Mouse (Mus musculus) hindbrain, embryonic 12.5 days (tissue): ENCODE measurements around the gene Hoxb7. TPM values are rescaled to one million over a fixed set of nuclear protein-coding genes. Genes with fewer than 3 reads are reported as not detected.

Experiments used
- ATAC-seq: fragments of 200-750 bp; cut with Nextera tagmentation; 2 replicates; pipeline ENCODE4 v1.8.0; 2017; ENCODE audit warnings: moderate TSS enrichment; ENCODE audit not compliant: low FRiP score
- H3K27ac ChIP-seq: fragments of 300-500 bp; sonication (generic); 2 replicates; pipeline ENCODE4 v1.5.1; 2016; ENCODE audit warnings: mild to moderate bottlenecking
- H3K27me3 ChIP-seq: fragments of 300-500 bp; sonication (generic); 2 replicates; pipeline ENCODE4 v1.6.1; 2016; ENCODE audit warnings: mild to moderate bottlenecking
- H3K36me3 ChIP-seq: fragments of 300-500 bp; sonication (generic); 2 replicates; pipeline ENCODE4 v1.6.1; 2016; ENCODE audit warnings: mild to moderate bottlenecking
- H3K4me1 ChIP-seq: fragments of 300-500 bp; sonication (generic); 2 replicates; pipeline ENCODE4 v1.6.1; 2016
- H3K4me2 ChIP-seq: fragments of 300-500 bp; sonication (generic); replicated peaks from 2 replicates; pipeline ENCODE4 v1.6.1; 2016; ENCODE audit warnings: mild to moderate bottlenecking
- H3K4me3 ChIP-seq: fragments of 300-500 bp; sonication (generic); 2 replicates; pipeline ENCODE4 v1.5.1; 2016; ENCODE audit warnings: mild to moderate bottlenecking
- H3K9ac ChIP-seq: fragments of 300-500 bp; sonication (generic); 2 replicates; pipeline ENCODE4 v1.6.1; 2016; ENCODE audit warnings: mild to moderate bottlenecking, moderate library complexity
- H3K9me3 ChIP-seq: fragments of 300-500 bp; sonication (generic); replicated peaks from 2 replicates; pipeline ENCODE4 v1.6.1; 2016; ENCODE audit warnings: mild to moderate bottlenecking
- WGBS: fragments of 180-500 bp; shearing (Covaris S2); methylation state at CpG from one replicate; pipeline ENCODE4 v1.1.7; 2016; 5-methylcytosine and 5-hydroxymethylcytosine counted together
- polyA plus RNA-seq: library from polyadenylated mRNA; unstranded; fragments of >200 nt; fragmentation: Nextera tagmentation; extraction: Ambion mirVana; gene quantifications from 2 replicates; pipeline ENCODE4 v1.2.1, GENCODE M21; 2016

Hoxb7 gene
- polyA plus RNA-seq, 1 experiment from 2014 or later = 11.0 TPM

DNA sequence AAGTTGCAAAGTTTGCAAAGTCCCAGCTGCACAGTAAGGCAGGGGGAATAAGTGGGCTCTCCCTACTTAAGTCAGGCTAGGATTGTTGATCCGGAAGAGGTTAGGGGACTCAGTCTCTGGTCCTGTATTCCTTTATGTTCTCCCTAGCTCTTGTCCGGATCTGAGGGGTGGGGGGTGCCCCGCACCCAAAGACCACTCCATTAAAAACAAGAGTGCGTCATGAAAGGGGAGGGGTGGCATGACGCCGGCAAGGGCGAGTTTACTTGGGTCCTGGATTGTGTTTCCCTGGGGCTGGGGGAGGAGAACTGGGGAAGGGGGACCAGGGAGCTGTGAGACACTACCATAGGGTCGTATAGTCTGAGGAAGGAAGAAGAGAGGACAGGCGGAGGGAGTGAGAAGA, 13.4 kb downstream of the Hoxb7 start:
- peaks cover 98% of the 10 kb centered on the region for H3K27me3 ChIP-seq
- peaks cover 3% of the 10 kb centered on the region; the same call in 1 of the 2 replicates for H3K4me1 ChIP-seq
- no peaks in the 10 kb centered on the region for H3K9me3 ChIP-seq
- H3K27ac ChIP-seq = peak overlapping the region; percentile 49; the same call in 1 of the 2 replicates
- H3K4me3 ChIP-seq = peak overlapping the region; percentile 36
- peak overlapping the region; percentile 64 for H3K9ac ChIP-seq
- under 1% methylated on average over 9 of the region's 9 CpGs for WGBS
- H3K36me3 ChIP-seq = no peaks in the 10 kb centered on the region
- no peak for ATAC-seq
- peak overlapping the region; percentile 62; the same call in 1 of the 2 replicates for H3K4me2 ChIP-seq

DNA sequence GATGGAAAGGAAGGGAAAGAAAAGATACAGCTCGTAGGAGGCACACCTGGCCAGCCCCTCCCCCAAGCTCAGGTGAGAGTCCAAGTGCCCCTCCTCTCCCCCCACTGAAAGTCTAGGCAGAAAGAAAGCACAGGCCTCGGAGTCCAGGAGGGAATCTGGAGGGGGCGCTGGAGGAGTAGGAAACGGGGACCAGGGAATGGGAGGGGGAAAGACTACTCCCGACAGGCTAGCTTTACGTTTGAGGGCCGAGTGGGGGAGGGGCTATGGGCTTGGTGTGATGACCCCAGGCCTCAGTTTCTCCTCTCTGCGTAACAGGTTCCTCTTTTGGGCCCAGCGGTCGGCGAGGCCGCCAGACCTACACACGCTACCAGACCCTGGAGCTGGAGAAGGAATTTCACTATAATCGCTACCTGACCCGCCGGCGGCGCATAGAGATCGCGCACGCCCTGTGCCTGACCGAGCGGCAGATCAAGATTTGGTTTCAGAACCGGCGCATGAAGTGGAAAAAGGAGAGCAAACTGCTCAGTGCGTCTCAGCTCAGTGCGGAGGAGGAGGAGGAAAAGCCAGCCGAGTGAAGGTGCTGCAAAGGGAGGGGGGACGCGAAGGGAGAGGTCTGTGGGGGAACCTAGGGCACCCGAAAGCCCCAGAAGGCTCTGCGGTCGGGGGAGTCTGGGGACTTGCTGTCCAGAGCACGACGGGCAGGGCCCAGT, 14.1 kb downstream of the Hoxb7 start:
- Histone ChIP-seq H3K27me3 (peaks cover 98% of the 10 kb centered on the region), H3K4me2 (peak overlapping the region; percentile 62), H3K27ac (peak overlapping the region; percentile 66), H3K9ac (peak overlapping the region; percentile 64), H3K9me3 (no peaks in the 10 kb centered on the region), H3K4me3 (peak overlapping the region; percentile 36), H3K4me1 (peaks cover 3% of the 10 kb centered on the region; the same call in 1 of the 2 replicates), H3K36me3 (no peaks in the 10 kb centered on the region)
- under 1% methylated on average over 34 of the region's 35 CpGs for WGBS
- ATAC-seq = no peak

DNA sequence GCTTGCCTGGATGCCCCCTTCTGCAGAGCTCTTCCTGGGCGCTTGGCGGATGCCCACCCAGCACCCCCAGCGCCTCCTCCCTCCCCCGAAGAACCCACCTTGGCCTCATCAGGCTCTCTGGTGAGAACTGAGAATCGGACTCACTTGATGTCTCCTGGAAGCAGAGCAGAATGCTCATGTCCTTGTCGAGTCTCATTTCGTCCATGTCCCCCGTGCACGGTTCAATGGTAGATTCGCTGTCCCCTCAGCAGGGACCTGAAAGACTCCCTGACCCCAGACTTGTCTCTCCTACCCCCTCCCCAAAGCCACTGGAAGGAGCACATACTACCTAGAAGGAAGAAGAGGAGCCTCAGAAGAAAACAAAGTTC, 14.6 kb downstream of the Hoxb7 start:
- peak overlapping the region; percentile 64 for H3K9ac ChIP-seq
- ATAC-seq = no peak
- H3K4me1 ChIP-seq = peaks cover 3% of the 10 kb centered on the region; the same call in 1 of the 2 replicates
- peaks cover 98% of the 10 kb centered on the region for H3K27me3 ChIP-seq
- H3K4me2 ChIP-seq = peak overlapping the region; percentile 62
- H3K36me3 ChIP-seq = no peaks in the 10 kb centered on the region
- WGBS = 2% methylated on average over 9 of the region's 10 CpGs
- peak overlapping the region; percentile 36 for H3K4me3 ChIP-seq
- H3K9me3 ChIP-seq = no peaks in the 10 kb centered on the region
- H3K27ac ChIP-seq = peak overlapping the region; percentile 66

DNA sequence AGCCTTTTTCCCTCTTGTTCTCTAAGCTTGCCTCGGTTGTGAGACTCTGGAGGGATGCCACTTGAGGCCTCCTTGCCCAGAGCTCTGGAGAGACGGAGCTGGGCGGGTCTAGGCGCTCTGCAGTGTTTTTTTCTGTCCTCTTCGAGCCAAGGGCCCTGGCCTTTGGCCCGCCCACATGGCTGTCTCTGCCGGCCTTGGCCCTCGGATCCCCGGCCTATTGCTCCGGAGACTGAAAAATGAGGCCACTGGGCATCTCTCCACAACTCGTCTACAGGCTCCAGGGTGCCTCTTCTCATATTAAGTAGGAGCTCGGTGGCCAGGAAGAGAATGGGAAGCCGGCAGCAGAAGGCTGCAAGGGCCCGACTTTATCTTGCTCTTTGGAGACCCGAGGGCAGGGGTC, 15.4 kb downstream of the Hoxb7 start:
- Histone ChIP-seq H3K4me1 (peaks cover 3% of the 10 kb centered on the region; the same call in 1 of the 2 replicates), H3K9ac (peak overlapping the region; percentile 6), H3K27ac (peak overlapping the region; percentile 57), H3K9me3 (no peaks in the 10 kb centered on the region), H3K4me2 (peak overlapping the region; percentile 62), H3K27me3 (peaks cover 98% of the 10 kb centered on the region), H3K4me3 (peak overlapping the region; percentile 36), H3K36me3 (no peaks in the 10 kb centered on the region)
- WGBS = under 1% methylated on average over 15 of the region's 15 CpGs
- no peak for ATAC-seq

DNA sequence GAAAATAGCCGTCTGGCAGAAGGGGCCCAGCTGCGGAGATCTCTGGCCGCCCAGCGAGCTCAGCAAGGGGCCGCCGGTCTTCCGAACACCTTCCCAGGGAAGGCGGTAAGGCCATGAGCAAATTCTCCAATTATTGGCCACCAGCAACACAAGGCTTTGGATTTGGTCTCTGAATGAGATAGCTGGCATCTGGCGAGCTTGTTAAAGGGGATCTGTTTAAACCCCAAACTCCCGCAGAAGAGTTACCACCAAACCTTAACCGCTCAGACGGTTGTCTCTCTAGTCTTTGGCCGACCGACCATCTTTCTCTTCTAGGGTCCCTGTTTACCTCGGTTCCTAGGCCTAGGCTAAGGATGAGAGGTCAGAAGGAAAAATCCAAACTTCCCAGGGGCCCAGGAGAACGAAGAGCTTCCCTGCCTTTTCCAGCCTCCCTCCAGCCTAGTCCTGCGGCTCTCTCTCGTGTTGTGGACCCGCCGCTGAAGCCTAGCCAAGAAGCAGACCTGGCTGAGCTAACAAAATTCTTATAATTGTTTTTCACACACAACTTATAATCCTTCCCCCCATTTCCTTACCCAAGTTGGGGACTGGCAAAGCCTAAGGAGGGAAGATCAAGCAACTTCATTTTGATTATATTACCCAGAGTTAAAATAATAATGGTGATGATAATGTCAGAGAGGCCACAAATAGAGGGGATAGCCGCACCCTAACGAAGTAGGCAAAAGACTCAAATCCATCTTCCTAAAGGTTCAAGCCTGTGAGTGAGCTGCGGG, 16.1 kb downstream of the Hoxb7 start:
- H3K27me3 ChIP-seq = peaks cover 98% of the 10 kb centered on the region
- H3K4me2 ChIP-seq = peak overlapping the region; percentile 62
- H3K9ac ChIP-seq = peak overlapping the region; percentile 6

DNA sequence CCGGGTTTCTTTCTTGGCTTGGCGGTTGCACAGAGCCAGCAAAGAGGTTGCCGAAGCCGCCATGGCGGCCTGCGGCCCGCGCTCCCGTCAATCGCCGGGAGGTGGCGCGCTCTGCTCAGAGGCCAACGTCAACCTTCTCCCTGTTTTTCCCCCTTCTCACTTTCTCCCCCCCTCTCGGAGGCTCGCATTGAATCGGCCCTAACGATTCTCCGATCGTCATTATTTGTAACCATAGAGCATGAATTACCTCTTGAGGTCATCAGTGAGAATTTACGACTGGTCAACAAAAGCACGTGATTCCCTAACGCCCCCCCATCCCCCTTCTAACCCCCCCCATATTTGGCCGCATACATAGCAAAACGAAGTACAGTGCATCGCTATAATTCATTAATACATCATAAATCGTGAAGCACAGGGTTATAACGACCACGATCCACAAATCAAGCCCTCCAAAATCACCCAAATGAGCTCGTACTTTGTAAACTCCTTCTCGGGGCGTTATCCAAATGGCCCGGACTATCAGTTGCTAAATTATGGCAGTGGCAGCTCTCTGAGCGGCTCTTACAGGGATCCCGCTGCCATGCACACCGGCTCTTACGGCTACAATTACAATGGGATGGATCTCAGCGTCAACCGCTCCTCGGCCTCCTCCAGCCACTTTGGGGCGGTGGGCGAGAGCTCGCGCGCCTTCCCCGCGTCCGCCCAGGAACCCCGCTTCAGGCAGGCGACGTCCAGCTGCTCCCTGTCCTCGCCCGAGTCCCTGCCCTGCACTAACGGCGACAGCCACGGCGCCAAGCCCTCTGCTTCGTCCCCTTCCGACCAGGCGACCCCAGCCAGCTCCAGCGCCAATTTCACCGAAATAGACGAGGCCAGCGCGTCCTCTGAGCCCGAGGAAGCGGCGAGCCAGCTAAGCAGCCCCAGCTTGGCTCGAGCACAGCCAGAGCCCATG, 17.0 kb downstream of the Hoxb7 start, which contains the start of gene Hoxb5:
TSS of gene Hoxb5 (plus strand) at position 186 of the 949 bp plus-strand sequence.
- H3K9ac ChIP-seq = peak within 1 kb of the TSS; percentile 73
- peak within 1 kb of the TSS; percentile 62 for H3K4me2 ChIP-seq
- H3K4me3 ChIP-seq = peak within 1 kb of the TSS; percentile 36
- no peaks in the 10 kb centered on the region for H3K9me3 ChIP-seq
- H3K4me1 ChIP-seq = peaks cover 3% of the 10 kb centered on the region; the same call in 1 of the 2 replicates
- under 1% methylated on average over 69 of the region's 69 CpGs for WGBS
- peaks cover 98% of the 10 kb centered on the region for H3K27me3 ChIP-seq
- H3K36me3 ChIP-seq = no peaks in the 10 kb centered on the region
- ATAC-seq = peak; percentile 56
- peak within 1 kb of the TSS; percentile 90 for H3K27ac ChIP-seq

More for the DNA sequence above, 16.1 kb downstream of the Hoxb7 start:
- no peak for ATAC-seq
- Histone ChIP-seq H3K9me3 (no peaks in the 10 kb centered on the region), H3K36me3 (no peaks in the 10 kb centered on the region), H3K4me1 (peaks cover 3% of the 10 kb centered on the region; the same call in 1 of the 2 replicates), H3K27ac (peak overlapping the region; percentile 57; the same call in 1 of the 2 replicates), H3K4me3 (peak overlapping the region; percentile 36)
- 2% methylated on average over 23 of the region's 23 CpGs for WGBS

DNA sequence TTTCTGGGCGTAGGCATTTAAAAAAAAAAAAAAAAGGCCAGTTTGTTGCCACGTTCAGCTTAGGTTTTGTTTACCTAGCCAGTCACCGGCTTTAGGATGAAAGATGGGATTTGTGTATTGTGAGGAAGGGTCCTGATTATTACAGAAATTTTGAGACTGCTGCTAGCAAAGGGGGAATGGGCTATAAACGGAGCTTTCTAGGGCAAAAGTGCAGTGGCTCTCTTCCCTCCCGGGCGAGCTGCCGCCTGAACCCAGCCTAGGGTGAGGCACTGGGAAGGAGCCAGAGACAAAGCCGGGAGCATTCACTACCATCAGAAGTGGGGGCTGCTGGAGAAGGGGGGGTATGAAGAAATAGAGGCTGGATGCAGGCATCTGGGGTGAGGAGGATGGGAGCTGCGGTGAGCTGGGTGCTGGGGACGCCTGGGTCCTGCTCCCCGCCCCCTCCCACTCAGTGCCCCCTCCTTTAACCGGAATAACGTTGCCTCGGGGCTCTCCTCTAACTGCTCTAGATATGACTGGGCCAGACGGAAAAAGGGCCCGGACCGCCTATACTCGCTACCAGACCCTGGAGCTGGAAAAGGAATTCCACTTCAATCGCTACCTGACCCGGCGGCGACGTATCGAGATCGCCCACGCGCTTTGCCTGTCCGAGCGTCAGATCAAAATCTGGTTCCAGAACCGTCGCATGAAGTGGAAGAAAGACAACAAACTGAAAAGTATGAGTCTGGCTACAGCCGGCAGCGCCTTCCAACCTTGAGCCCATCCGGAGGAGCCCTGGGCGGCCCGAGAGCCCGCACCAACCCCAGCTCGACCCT, 18.2 kb downstream of the Hoxb7 start:
- Histone ChIP-seq H3K4me3 (peak overlapping the region; percentile 36), H3K27ac (peak overlapping the region; percentile 90)
- ATAC-seq = no peak

DNA sequence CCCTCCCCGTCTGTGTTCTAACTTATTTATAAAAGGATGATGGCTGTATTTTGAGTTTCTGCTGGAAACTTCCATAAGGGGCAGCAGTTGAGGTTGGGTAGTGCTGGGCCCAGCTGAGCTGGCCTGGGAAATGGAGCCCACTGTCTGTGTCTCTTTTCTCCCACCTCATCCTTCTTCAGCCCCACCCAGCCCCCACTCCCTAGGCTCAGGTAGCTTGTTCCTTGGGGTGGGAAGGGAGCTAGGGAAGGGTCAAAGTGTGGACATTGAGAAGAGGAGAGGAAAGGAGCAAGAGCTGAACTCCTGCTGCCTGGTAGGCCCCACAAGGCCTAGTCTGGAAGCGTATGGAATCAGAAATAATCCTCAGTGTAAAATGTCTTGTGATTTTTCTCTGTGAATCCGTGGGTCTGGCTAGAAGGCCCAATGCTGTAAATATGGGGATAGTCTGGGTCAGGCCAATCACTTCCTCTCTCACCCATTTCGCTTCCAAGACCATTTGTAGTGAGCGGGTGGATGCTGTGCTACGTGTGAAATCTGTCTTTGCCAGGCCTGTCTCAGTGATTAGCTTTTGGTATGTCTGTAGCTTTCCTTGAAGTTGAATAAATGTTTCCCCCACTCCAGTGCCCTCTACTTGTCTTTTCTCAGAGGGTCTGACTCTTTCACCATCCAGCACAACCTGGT, 19.2 kb downstream of the Hoxb7 start:
- ATAC-seq = no peak
- Histone ChIP-seq H3K36me3 (no peaks in the 10 kb centered on the region), H3K27ac (peak overlapping the region; percentile 90), H3K27me3 (peaks cover 97% of the 10 kb centered on the region), H3K9me3 (no peaks in the 10 kb centered on the region), H3K4me3 (peak overlapping the region; percentile 36), H3K9ac (peak overlapping the region; percentile 73), H3K4me2 (peak overlapping the region; percentile 62), H3K4me1 (no peaks in the 10 kb centered on the region; the same call in 1 of the 2 replicates)
- 19% methylated on average over 6 of the region's 6 CpGs for WGBS

More for the DNA sequence above, 18.2 kb downstream of the Hoxb7 start:
- 1% methylated on average over 38 of the region's 38 CpGs for WGBS
- peak overlapping the region; percentile 62 for H3K4me2 ChIP-seq
- peak overlapping the region; percentile 73 for H3K9ac ChIP-seq
- H3K9me3 ChIP-seq = no peaks in the 10 kb centered on the region
- H3K36me3 ChIP-seq = no peaks in the 10 kb centered on the region
- no peaks in the 10 kb centered on the region; the same call in 1 of the 2 replicates for H3K4me1 ChIP-seq
- peaks cover 98% of the 10 kb centered on the region for H3K27me3 ChIP-seq

DNA sequence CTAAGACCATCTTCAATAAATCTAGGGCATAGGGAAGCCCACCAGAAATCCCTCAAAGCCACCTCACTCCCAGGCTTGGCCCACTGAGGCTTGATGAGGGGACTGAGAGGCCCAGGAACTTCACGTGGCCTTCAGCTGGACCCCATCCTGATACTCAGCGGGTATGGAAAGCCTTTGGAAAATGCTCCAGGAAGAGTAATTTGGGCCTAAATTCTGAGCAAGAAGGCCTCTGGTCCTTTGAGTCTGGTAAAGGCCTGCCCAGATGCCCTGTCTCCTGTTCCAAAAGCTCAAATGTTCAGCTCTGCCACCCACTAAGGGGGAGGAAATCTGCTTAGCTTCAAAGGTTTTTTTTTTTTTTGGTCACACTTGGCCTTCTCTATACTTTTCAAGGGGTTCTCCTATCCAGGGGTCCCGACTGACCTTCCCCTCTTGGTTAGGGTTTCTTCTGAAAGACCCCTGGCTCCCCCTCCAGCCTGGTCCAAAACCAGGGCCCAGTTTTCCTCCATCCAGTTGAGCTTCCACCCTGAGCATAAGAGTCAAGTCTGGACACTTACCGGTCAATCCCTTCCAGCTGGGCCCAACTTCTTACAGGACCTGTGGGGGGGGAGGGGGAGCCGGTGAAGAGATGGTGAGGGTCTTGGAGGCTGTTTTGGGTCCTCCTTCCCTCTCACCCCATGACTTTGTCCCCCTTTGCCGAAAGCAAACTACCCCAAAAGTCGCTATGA, 19.9 kb downstream of the Hoxb7 start:
- H3K4me2 ChIP-seq = peak overlapping the region; percentile 62
- H3K27me3 ChIP-seq = peaks cover 97% of the 10 kb centered on the region
- no peaks in the 10 kb centered on the region for H3K9me3 ChIP-seq
- WGBS = 7% methylated on average over 7 of the region's 7 CpGs
- H3K36me3 ChIP-seq = no peaks in the 10 kb centered on the region
- no peak for ATAC-seq
- no peaks in the 10 kb centered on the region; the same call in 1 of the 2 replicates for H3K4me1 ChIP-seq
- H3K9ac ChIP-seq = peak overlapping the region; percentile 73
- H3K27ac ChIP-seq = peak overlapping the region; percentile 46
- H3K4me3 ChIP-seq = peak overlapping the region; percentile 36

DNA sequence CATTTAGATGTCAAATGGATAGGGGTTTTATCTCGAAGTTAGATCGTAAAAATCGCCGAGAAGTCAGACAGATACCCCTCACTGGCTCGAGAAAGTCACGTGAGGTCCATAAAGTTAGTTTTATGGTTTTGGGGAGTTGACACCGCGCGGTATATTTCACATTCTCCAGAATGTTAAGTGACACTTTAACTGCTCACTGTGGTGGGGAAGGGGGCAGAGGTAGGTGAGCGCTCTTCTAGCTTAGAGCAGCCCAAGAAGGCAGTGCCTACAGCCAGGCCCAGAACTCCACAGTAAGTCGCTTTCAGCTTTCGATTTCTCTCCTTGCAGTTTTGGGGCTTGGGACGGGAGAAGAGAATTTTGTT, 20.5 kb downstream of the Hoxb7 start:
- H3K27me3 ChIP-seq = peaks cover 97% of the 10 kb centered on the region
- peak overlapping the region; percentile 62 for H3K4me2 ChIP-seq
- peak overlapping the region; percentile 29 for H3K9ac ChIP-seq
- WGBS = 4% methylated on average over 13 of the region's 13 CpGs
- H3K36me3 ChIP-seq = no peaks in the 10 kb centered on the region
- H3K4me1 ChIP-seq = no peaks in the 10 kb centered on the region; the same call in 1 of the 2 replicates
- H3K27ac ChIP-seq = peak overlapping the region; percentile 76; the same call in 1 of the 2 replicates
- H3K9me3 ChIP-seq = no peaks in the 10 kb centered on the region
- ATAC-seq = no peak
- peak overlapping the region; percentile 36 for H3K4me3 ChIP-seq
